Mouse (Mus musculus) limb, embryonic 13.5 days (tissue): ENCODE results near the gene Mdh1. TPM values are rescaled to one million over a fixed set of nuclear protein-coding genes. Genes with fewer than 3 reads are reported as not detected.

Source experiments
- ATAC-seq: fragments of 200-750 bp; cut with Nextera tagmentation; 2 replicates; pipeline ENCODE4 v1.8.0; 2017; ENCODE audit warnings: low read depth, moderate number of reproducible peaks, moderate TSS enrichment; ENCODE audit not compliant: low FRiP score
- H3K27ac ChIP-seq: fragments of 300-500 bp; sonication (generic); 2 replicates; pipeline ENCODE4 v1.5.1; 2015; ENCODE audit warnings: inconsistent platforms, mild to moderate bottlenecking, moderate library complexity
- H3K27me3 ChIP-seq: fragments of 300-500 bp; sonication (generic); 2 replicates; pipeline ENCODE4 v1.6.1; 2015; ENCODE audit warnings: mild to moderate bottlenecking, inconsistent platforms
- H3K36me3 ChIP-seq: fragments of 300-500 bp; sonication (generic); 2 replicates; pipeline ENCODE4 v1.6.1; 2015; ENCODE audit warnings: inconsistent platforms, mild to moderate bottlenecking, moderate library complexity
- H3K4me1 ChIP-seq: fragments of 300-500 bp; sonication (generic); 2 replicates; pipeline ENCODE4 v1.6.1; 2015; ENCODE audit warnings: inconsistent platforms
- H3K4me2 ChIP-seq: fragments of 300-500 bp; sonication (generic); replicated peaks from 2 replicates; pipeline ENCODE4 v1.6.1; 2015; ENCODE audit warnings: inconsistent platforms, mild to moderate bottlenecking, moderate library complexity
- H3K4me3 ChIP-seq: fragments of 300-500 bp; sonication (generic); 2 replicates; pipeline ENCODE4 v1.5.1; 2015; ENCODE audit warnings: moderate library complexity, mild to moderate bottlenecking, inconsistent platforms
- H3K9ac ChIP-seq: fragments of 300-500 bp; sonication (generic); 2 replicates; pipeline ENCODE4 v1.6.1; 2015; ENCODE audit warnings: mild to moderate bottlenecking, inconsistent platforms
- H3K9me3 ChIP-seq: fragments of 300-500 bp; sonication (generic); 2 replicates; pipeline ENCODE4 v1.6.1; 2016; ENCODE audit warnings: inconsistent platforms
- WGBS: fragments of 180-500 bp; shearing (Covaris S2); methylation state at CpG from one replicate; pipeline ENCODE4 v1.1.7; 2015; 5-methylcytosine and 5-hydroxymethylcytosine counted together
- polyA plus RNA-seq: library from polyadenylated mRNA; unstranded; fragments of >200 nt; fragmentation: Nextera tagmentation; extraction: Ambion mirVana; gene quantifications from 2 replicates; pipeline ENCODE4 v1.2.1, GENCODE M21; 2015

The Mdh1 gene
- polyA plus RNA-seq, result 366 and 374 TPM in 2 replicates

GRCm38 (mm10) chr11:21571700-21572381, at the start of gene Mdh1, which contains the start of gene Wdpcp:
Gene Mdh1 (minus strand): TSS chr11:21572367.
Gene Wdpcp (plus strand): TSS chr11:21572235.
- Histone ChIP-seq H3K4me2 (peak within 1 kb of the TSS; percentile 68), H3K9me3 (no peaks in the 10 kb centered on the region), H3K27ac (peak within 1 kb of the TSS; percentile 59; the same call in 1 of the 2 replicates), H3K9ac (peak within 1 kb of the TSS; percentile 80), H3K36me3 (no peaks in the 10 kb centered on the region), H3K27me3 (no peaks in the 10 kb centered on the region), H3K4me1 (peaks cover 28% of the 10 kb centered on the region), H3K4me3 (peak within 1 kb of the TSS; percentile 80)
- under 1% methylated on average over 42 of the region's 42 CpGs for WGBS
- ATAC-seq, result peak; percentile 98

DNA sequence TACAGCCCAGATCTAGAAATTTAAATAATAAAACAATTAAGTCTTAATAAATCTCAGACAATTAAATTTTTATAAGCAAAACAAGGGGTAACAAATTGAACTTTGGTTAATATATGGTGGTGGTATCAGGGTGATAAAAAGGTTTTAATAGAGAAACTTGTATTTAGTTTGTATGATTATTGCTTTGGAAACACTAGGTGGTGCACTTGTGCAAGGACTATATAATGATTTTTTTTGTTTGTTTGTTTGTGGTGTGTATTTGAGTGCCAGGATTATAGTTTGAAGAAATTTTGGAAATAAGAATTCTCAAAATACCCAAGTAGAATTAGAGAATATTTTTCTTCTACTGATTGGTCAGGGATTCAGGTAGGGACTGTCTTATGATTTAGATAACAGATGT, 43.7 kb upstream of the Mdh1 start:
- Histone ChIP-seq H3K9me3 (no peaks in the 10 kb centered on the region), H3K36me3 (no peaks in the 10 kb centered on the region), H3K27me3 (no peaks in the 10 kb centered on the region), H3K4me1 (no peaks in the 10 kb centered on the region), H3K4me3 (no peak overlapping the region), H3K4me2 (no peak overlapping the region), H3K9ac (no peak overlapping the region), H3K27ac (no peak overlapping the region)
- no peak for ATAC-seq

GRCm38 (mm10) chr11:21602497-21602896, 30.3 kb upstream of the Mdh1 start:
- WGBS, result 50% methylated on average over 5 of the region's 5 CpGs
- Histone ChIP-seq H3K27ac (no peak overlapping the region), H3K4me3 (no peak overlapping the region), H3K4me2 (no peak overlapping the region), H3K27me3 (no peaks in the 10 kb centered on the region), H3K36me3 (no peaks in the 10 kb centered on the region), H3K9ac (no peak overlapping the region), H3K4me1 (no peaks in the 10 kb centered on the region), H3K9me3 (no peaks in the 10 kb centered on the region; the same call in 1 of the 2 replicates)
- no peak for ATAC-seq

DNA sequence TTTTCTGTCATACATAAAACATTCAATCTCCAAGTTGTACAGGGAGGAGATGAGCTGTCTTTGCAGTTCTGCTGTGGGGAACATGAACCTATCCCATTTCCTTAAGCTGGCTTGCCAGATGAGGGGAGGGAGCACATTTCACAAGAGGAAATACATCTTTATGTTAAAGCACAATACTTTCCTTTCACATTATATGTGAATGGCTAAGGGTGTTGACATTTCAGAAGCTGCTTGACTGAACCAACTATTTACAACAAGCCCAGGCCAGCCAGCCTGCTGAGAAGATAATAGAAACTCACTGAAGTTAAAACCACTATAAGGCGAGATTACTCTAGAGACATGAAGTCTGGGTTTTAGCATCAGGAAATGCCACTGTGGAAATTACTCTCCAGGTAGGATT, 11.1 kb upstream of the Mdh1 start:
- no peaks in the 10 kb centered on the region for H3K36me3 ChIP-seq
- no peaks in the 10 kb centered on the region for H3K9me3 ChIP-seq
- H3K27ac ChIP-seq, result no peak overlapping the region
- no peak for ATAC-seq
- no peak overlapping the region for H3K9ac ChIP-seq
- 26% methylated on average over 1 of the region's 1 CpGs for WGBS
- no peaks in the 10 kb centered on the region for H3K27me3 ChIP-seq
- H3K4me3 ChIP-seq, result no peak overlapping the region
- no peaks in the 10 kb centered on the region for H3K4me1 ChIP-seq
- H3K4me2 ChIP-seq, result no peak overlapping the region

- Histone ChIP-seq H3K27me3 (no peaks in the 10 kb centered on the region), H3K4me2 (no peak overlapping the region), H3K9ac (no peak overlapping the region), H3K36me3 (no peaks in the 10 kb centered on the region), H3K27ac (no peak overlapping the region), H3K4me1 (no peaks in the 10 kb centered on the region), H3K4me3 (no peak overlapping the region), H3K9me3 (no peaks in the 10 kb centered on the region)
- 73% methylated on average over 7 of the region's 7 CpGs for WGBS
- no peak for ATAC-seq
Observed at GRCm38 (mm10) chr11:21581472-21581871, 9.3 kb upstream of the Mdh1 start.

GRCm38 (mm10) chr11:21570973-21571372, 1.2 kb downstream of the Mdh1 start:
- H3K36me3 ChIP-seq, result peaks cover 5% of the 10 kb centered on the region; the same call in 1 of the 2 replicates
- H3K9me3 ChIP-seq, result no peaks in the 10 kb centered on the region
- peak overlapping the region; percentile 68 for H3K4me2 ChIP-seq
- H3K27ac ChIP-seq, result no peak overlapping the region
- peak overlapping the region; percentile 80 for H3K9ac ChIP-seq
- H3K4me3 ChIP-seq, result peak overlapping the region; percentile 80
- no peak for ATAC-seq
- no peaks in the 10 kb centered on the region for H3K27me3 ChIP-seq
- WGBS, result 10% methylated on average over 10 of the region's 10 CpGs
- H3K4me1 ChIP-seq, result peaks cover 35% of the 10 kb centered on the region

GRCm38 (mm10) chr11:21570109-21570474, 2.1 kb downstream of the Mdh1 start:
- Histone ChIP-seq H3K36me3 (peaks cover 11% of the 10 kb centered on the region), H3K27ac (no peak overlapping the region), H3K4me2 (peak overlapping the region; percentile 38), H3K4me3 (no peak overlapping the region; the same call in 1 of the 2 replicates), H3K9me3 (no peaks in the 10 kb centered on the region), H3K27me3 (no peaks in the 10 kb centered on the region), H3K9ac (peak overlapping the region; percentile 51), H3K4me1 (peaks cover 35% of the 10 kb centered on the region)
- WGBS, result 69% methylated on average over 2 of the region's 2 CpGs
- ATAC-seq, result no peak

DNA sequence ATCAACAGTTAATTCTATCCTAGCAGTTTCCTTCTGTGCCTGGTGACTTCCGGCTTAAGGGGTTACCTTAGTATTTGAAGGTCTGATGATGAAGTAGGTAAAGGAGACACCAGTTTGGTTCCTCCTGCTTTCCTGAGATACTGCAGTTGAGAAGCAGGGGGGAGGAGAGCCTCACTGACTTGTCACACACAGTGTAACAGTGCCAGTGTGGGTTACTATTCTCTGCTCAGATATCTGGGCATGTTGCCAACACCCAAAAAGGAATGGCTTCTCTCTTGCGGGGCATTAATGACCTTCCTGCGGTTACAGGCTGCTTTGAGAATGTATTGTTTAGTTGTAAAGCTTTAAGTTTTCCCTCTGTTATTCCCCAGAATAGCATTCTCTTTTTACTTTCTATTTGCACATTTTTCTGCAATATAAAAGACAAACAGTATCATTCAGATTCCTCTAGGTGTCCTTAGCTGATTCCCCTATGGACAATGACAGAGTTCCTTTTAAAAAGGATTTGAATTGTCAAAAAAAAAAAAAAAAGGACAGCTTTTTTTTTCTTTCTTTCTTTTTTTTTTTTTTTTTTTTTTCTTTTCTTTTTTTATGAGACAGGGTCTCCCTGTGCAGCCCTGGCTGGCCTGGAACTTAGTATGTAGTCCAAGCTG, 2.6 kb downstream of the Mdh1 start:
- H3K36me3 ChIP-seq, result peaks cover 14% of the 10 kb centered on the region
- peaks cover 35% of the 10 kb centered on the region for H3K4me1 ChIP-seq
- no peak for ATAC-seq
- no peak overlapping the region for H3K4me3 ChIP-seq
- no peaks in the 10 kb centered on the region for H3K27me3 ChIP-seq
- no peak overlapping the region for H3K27ac ChIP-seq
- no peak overlapping the region; the same call in 1 of the 2 replicates for H3K4me2 ChIP-seq
- H3K9ac ChIP-seq, result peak overlapping the region; percentile 51; the same call in 1 of the 2 replicates
- 33% methylated on average over 3 of the region's 3 CpGs for WGBS
- no peaks in the 10 kb centered on the region for H3K9me3 ChIP-seq

- no peak overlapping the region; the same call in 1 of the 2 replicates for H3K4me2 ChIP-seq
- no peaks in the 10 kb centered on the region for H3K27me3 ChIP-seq
- H3K27ac ChIP-seq, result no peak overlapping the region
- no peaks in the 10 kb centered on the region for H3K9me3 ChIP-seq
- peaks cover 14% of the 10 kb centered on the region for H3K36me3 ChIP-seq
- peaks cover 35% of the 10 kb centered on the region for H3K4me1 ChIP-seq
- 75% methylated on average over 5 of the region's 5 CpGs for WGBS
- no peak overlapping the region for H3K4me3 ChIP-seq
- no peak for ATAC-seq
- no peak overlapping the region for H3K9ac ChIP-seq
Observed at GRCm38 (mm10) chr11:21569002-21569401, 3.2 kb downstream of the Mdh1 start.

GRCm38 (mm10) chr11:21567733-21568132, 4.4 kb downstream of the Mdh1 start:
- no peak overlapping the region for H3K27ac ChIP-seq
- H3K9me3 ChIP-seq, result no peaks in the 10 kb centered on the region
- no peak overlapping the region for H3K4me2 ChIP-seq
- no peak overlapping the region for H3K4me3 ChIP-seq
- no peaks in the 10 kb centered on the region for H3K27me3 ChIP-seq
- no peak for ATAC-seq
- WGBS, result 91% methylated on average over 1 of the region's 1 CpGs
- H3K4me1 ChIP-seq, result peaks cover 32% of the 10 kb centered on the region
- no peak overlapping the region for H3K9ac ChIP-seq
- peaks cover 25% of the 10 kb centered on the region for H3K36me3 ChIP-seq

DNA sequence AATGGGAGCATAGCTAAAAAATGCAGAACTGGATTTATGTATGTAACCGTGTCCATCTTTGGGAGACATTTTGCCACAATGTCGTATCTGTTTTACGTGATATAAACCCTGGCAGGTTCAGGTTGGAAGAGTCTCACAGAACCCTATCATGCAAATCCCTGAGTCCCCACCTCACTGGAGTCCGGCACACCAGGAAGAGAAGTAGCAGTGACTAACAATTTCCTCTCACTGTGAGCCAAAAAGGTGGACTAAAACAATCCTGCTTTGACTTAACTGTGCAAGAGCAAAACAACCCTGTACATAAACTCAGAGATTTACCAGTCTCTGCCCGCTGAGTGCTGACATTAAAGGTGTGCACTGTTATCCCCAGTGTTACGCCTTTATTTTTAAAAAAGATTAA, 5.2 kb downstream of the Mdh1 start:
- WGBS, result 74% methylated on average over 6 of the region's 6 CpGs
- Histone ChIP-seq H3K4me1 (peaks cover 27% of the 10 kb centered on the region), H3K4me3 (no peak overlapping the region), H3K4me2 (no peak overlapping the region), H3K27me3 (no peaks in the 10 kb centered on the region), H3K27ac (no peak overlapping the region), H3K9ac (no peak overlapping the region), H3K9me3 (no peaks in the 10 kb centered on the region), H3K36me3 (peaks cover 28% of the 10 kb centered on the region)
- ATAC-seq, result no peak

DNA sequence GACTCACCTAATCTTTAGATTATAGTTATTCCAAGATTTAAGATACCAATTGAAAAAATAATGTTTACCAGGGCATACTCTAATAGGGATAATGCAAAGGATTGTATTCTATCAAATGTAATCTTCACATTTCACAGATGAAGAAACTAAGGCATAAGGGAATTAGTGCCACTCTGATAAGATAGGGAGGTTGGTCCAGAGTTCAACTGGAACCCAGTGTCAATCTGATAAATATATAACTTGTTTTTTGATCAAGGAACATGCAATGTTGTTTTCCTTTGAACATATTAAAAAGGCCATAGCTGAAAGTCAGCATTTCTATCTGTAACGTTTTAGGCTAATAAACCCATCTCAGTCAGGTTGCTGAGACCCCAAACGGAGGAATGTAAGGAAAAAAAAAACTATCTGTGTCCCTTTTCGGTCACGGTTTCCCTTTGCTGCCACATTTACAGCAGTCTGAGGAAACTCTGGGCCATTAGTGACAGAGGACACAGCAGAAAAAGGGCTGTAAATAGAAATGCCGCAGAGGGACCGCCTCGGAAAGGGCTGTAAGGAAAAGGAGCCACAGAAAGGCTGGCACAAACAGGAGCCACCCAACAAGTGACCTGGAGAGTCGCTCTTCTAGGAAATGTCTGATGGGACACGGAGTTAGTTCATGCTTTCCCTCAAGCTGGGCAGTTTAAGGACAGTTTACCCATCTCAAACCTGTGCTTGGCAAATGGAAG, 7.3 kb downstream of the Mdh1 start:
- Histone ChIP-seq H3K27me3 (no peaks in the 10 kb centered on the region), H3K9ac (no peak overlapping the region), H3K36me3 (peaks cover 45% of the 10 kb centered on the region), H3K27ac (no peak overlapping the region), H3K4me1 (peaks cover 16% of the 10 kb centered on the region), H3K4me2 (no peak overlapping the region), H3K9me3 (no peaks in the 10 kb centered on the region), H3K4me3 (no peak overlapping the region)
- WGBS, result 90% methylated on average over 9 of the region's 9 CpGs
- ATAC-seq, result no peak
